Mouse (Mus musculus): ENCODE data around the gene Mars2.

Mars2 gene

DNA sequence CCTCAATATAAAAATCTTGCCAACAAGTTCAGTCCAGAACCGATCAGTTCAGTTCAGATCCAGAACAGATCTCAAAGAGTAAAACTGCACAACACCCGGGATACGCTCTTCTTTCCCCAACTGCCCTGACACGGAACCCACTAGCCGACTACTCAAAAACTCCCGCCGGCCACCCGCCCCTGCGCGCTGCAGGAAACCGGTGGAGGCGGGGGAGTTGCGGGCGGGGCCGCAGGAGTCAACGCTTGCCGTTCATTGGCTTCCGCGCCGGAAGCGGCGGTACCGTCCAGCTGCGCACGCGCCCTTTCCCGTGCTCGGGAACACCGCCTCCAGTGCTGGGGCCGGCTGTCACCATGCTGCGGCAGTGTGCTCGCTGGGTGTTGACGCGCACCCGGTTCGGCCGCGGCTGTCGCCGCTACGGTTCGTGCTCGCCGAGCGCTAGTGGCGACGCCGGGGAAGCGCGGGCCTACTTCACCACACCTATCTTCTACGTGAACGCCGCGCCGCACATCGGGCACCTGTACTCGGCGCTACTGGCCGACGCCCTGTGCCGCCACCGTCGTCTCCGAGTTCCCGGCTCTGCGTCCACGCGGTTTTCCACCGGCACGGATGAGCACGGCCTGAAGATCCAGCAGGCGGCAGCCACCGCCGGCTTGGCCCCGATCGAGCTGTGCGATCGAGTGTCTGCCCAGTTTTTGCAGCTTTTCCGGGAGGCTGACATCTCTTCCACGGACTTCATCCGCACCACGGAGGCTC lies at the start of gene Mars2:
Mars2 (plus strand) TSS at position 288 of the 753 bp plus-strand sequence.
- DNase-seq (ENCODE audit: extremely low spot score), result peak; percentile 92

DNA sequence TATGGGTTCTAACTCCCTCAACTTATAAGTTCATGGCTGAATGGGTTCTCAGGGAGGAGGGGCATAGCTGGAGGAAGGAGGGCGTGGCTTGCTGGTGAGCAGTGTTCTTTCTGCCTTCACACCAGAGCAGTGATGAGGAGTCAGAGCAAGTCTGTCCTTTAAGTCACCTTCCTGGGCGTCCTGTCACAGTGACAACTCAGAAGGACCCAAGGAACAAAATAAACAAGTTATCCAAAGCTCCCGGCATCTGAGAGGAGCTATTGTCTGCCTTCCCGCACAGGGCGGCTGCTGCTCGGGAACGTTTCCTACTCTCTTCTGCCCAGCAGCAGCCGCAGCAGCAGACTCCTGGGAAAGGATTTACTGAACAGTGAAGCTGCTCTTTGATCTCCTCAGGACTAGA lies 45.0 kb upstream of the Mars2 start:
- DNase-seq (ENCODE audit: extremely low spot score), result peak; percentile 39

DNA sequence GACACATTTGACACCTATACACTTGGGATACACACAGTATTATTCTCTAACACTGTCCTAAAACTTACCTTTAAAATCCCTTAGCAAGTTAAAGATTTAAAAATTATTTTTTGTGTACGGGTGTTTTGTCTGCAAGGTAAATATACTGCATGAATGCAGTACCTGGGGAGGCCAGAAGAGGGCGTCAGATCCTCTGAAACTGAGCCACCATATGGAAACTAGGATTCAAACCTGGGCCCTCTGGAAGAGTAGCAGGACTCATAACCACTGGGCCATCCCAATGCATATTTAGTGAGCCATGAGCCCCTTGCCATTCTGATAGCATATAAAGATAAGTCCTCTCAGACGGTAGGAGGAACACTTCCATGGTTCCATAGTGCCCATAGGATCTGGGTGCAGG lies 44.2 kb upstream of the Mars2 start:
- no peak for DNase-seq (ENCODE audit: extremely low spot score)

DNA sequence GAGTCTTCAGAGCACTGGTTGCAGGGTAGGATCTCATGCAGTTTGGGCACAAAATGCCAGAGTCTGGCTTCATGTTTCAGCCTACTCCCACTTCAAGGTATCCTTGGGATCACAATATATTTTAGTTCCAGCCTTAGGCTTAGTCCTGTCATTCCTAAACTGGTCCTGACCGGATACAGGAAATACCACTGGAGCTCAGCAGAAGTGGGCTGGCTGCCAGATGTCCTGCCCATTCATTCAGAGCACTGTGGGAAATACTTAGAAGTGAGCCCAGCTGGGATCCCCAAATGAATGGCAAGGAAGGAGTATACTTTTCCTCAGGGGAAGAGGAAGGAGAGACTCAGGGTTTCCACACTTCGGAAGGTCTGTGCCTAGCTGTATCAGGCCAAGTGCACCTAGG lies 43.7 kb upstream of the Mars2 start:
- no peak for DNase-seq (ENCODE audit: extremely low spot score)

DNA sequence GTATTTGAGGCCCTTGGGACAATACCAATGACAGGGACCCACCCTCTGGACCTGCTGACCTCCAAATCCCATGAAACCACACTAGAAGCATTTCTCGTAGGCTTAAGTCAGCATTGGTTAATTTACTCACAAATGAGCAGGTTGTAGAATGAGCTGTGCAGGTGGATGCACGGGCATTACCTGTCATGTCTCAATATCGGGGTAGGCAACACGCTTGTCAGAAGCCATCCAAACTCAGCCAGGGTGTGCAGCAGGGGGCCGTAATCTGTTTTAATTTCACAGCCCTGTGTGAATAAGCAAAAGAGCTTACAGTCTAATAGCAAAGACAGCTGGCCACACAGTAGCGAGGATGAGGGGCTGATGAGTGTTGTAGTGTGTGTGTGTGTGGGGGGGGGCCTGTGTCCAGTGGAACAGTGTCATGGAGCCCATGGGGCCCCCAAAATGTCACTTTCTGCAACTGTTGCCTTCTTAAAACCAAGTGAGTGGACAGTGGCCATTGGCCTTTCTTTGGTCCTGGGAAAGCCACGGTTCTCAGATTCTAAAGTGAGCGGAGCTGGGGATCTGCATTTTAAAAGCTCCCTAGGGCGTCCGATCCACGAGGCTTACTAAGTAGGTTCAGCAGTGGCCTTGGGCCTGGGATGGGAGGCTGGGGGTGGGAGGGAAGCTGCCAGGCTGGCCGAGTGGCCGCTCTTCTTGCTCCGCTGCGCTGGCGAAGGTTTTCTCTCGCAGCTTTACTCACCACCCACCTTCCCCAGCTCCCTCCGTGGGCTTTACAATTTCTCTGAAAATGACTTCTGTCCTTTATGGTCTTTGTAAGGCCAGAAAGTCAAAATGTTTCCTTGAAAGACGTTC lies 42.7 kb upstream of the Mars2 start:
- no peak for DNase-seq (ENCODE audit: extremely low spot score)

DNA sequence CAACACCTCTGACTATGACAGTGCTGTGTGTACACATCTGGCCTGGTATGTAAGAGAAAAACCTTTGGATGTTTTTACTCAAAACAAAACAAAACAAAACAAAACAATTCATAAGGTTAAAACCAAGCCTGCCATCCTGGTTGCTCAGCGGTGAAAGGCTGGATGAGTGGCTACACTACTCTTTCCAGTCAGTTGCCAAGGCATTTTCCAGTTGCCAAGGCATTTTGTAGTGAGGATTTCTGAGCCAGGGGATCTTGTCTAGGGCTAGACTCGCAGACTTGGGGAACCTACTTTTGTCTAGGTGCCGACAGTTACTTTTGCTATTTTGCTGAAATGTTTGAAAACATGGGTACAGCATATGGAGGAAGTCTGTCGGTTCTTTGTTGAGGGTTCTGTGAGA lies 42.0 kb upstream of the Mars2 start:
- no peak for DNase-seq (ENCODE audit: extremely low spot score)

DNA sequence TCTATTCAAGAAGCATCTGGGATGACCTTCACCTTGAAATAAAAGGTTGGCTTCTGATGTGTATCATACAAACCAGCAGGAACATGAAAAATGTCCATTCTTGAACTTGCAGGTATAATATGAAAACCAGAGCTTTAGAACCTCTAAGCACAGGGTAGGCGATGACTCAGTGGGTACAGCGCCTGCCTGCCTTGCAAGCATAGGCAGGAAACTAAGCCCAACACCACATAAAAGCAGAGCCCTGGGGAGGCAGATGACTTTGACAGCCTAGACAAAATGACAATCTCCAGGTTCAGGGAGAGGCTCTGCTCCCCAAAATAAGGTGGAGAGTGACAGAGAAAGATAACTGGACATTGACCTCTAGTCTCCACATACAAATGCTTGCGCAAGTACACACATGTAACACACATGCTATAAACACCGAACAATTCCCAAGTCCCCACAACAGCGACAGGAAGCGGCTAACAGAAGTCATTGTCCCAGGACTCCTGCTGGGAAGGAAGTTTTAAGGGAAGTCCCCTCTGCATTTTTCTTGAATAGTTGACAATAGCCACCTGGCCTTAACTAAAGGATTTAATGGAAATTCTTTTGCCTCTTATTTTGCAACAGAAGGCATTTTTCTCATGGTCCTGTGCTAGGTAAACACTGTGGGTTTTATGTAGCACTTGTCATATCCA lies 40.5 kb upstream of the Mars2 start:
- DNase-seq (ENCODE audit: extremely low spot score), result no peak

DNA sequence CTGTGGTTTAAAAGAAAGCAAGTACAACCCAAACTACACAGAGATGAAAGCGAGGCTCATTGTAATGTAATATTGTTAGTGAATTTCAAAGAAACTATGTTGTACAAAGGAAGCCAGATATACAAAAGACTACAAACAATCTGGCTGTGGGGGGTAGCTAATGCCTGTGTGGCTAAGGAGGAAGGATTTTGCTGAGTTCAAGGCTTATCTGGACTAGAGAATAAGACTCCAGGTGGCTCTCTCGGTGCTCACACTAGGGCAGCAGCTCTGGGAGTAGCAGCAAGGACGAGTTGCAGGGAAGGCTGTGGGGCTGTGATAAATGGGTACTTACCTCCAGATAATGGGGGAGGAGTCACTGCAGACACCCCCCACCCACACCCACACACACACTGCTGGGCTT lies 38.3 kb upstream of the Mars2 start:
- DNase-seq (ENCODE audit: extremely low spot score), result no peak

DNA sequence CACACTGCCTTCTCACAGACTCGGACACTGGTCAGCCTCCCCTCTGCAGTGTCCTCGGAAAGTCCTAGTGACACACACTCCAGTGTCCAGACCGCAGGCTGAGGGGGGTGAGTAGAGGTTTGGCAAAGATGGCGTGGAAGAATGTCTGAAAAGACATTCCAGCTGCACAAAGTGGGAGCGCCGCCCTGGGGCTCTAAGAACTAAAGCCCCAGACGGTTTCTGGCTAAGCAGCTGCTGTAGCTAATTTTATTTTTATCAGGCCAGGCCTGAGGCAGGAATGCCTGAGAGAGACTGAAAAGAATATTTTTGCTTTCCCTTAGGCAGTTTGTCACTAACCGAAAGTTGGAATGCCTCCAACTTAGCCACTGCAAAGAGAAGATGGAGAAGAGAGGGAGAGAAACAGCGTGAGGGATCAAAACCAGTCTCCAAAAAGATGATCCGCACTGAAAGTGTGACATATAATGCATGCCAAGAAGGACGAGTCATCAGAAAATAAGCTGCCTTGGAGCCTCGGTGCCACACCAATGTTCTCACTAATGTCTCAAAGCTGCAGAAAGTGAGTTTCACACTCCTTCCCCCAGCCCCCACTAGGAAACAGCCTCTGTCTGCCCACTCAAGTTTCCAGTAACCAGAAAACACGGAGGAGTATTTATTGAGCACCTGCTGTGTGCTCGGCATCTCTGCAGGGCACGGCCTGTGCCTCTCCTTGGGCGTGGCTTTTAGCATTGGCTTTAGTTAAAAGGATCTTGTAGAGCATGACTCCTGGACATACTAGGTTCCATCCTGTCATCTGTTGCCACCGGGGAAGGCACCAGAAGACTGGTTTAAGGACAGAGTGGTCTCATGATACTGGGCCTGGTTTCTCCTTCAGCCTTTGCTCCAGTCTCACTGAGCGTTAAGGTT lies 34.9 kb upstream of the Mars2 start:
- DNase-seq (ENCODE audit: extremely low spot score), result no peak

DNA sequence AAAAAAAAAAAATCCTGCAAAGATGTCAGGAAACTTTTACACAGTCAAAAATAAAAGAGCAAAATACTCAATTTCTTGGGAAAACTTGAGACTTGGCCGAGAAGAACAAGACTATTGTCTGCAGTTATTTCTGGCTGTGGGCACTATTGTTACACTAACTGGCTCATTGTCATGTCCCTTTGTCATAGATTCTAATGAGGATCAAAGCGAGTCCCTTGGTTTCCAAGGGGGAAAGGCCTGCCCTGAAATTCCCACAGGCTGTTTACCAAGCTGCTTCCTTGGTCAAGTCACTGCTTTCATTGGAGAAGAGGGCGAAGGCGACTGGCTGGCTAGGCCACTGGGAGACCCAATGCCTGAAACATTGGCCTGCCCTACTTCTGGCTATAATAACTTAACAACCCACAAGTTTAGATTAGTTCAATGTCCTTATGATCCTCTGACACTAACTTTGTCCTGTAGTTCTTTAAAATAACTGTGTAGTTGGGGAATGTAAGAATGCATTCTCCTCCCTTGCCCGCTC lies 31.1 kb upstream of the Mars2 start:
- DNase-seq (ENCODE audit: extremely low spot score), result no peak

DNA sequence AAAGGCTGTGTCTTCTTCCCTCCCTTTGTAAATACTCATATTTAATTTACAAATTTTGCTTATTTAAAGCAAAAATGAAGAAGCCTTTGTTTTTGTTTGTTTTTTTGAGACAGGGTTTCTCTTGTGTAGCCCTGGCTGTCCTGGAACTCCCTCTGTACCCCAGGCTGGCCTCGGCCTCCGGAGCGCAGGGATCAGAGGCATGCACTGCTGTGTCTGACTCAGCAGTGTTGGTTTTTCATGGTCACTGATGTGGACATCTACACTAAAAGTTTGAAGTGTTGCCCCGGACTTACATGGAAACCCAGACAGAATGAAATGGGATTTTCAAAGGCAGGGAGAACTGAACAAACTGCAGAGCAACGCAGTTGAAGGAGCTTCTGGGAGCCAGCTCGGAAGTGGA lies 29.4 kb upstream of the Mars2 start:
- DNase-seq (ENCODE audit: extremely low spot score), result no peak

DNA sequence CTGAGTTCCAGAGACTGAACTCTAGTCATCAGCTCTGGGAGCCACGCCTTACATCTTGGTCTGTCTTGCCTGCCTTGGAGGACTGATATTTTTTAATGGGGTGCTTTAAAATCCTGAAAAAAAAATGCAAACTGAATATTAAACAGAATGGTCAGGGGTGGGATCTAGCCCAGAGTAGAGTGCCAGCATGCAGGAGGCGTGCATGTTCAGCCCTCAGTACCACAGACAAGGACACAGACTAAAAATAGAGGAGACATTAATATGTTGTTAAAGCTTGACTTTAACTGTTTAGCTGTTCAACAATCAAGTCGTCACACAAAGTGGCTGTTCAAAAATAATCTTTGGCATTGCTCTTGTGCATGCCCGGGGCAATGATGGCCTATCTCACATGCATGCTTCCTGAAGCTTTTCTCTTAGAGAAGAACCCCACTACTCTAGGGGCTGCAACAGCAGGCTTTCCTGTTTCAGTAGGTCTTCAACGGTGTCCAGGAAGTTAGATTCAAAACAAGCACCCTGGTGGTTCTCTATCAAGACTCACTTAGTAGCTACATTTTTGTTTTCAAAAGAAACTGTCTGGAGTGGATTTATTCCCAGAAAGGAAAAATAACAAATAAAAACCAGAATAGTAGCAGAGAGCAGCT lies 28.4 kb upstream of the Mars2 start:
- no peak for DNase-seq (ENCODE audit: extremely low spot score)

DNA sequence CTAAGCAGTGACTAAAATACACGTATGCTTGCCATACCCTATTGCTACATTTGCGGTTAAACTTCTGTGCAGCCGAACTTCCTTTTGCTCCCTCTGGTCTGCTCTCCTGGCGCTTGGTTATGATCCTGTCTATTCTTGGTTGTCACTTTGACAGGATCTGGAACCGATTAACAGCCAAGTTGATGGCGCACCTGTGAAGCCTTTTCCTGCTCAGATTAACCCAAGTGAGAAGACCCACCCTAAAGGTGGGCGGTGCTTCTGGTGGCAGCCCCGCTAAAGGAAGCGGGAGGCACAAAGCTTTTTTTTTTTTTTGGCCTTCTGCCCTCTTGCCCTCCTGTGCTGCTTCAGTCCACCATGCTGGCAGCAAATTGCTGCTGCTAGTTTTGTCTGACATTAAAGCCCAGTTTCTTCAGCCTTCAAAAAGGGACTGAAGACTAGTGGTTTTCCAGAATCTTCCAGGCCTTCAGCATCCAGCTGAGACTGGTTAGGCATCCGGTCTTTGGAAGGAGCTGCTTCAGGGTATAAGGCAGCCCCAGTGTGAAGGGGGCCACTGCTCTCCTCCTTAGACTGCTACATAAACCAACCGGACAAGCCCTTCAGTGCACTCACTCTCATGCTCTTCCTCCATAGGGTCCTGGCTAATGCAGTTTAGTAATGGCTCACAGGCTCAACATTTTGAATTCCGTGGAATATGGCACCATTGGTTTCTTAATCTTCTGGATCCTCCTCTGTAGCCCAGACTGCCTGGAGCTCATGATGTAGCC lies 26.6 kb upstream of the Mars2 start:
- DNase-seq (ENCODE audit: extremely low spot score), result no peak

DNA sequence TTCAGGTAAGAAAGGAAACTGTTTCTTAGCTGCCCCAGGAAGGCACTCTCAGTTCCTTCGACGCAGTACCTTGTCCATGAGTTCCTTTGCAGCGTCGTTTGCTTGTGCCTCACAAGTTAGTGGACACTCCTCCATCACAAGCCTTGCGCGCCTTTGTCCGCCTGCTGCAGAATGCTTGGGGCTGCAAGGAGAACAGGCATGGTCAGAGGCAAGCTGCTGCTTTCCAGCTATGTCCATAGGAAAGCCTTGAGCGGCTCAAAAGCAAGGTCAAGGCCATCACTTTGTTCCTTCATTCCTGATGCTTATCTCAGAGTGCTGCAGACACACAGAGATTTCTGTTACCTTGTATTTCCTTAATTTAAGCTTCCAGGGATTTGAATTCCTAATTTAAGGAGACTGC lies 25.9 kb upstream of the Mars2 start:
- no peak for DNase-seq (ENCODE audit: extremely low spot score)

DNA sequence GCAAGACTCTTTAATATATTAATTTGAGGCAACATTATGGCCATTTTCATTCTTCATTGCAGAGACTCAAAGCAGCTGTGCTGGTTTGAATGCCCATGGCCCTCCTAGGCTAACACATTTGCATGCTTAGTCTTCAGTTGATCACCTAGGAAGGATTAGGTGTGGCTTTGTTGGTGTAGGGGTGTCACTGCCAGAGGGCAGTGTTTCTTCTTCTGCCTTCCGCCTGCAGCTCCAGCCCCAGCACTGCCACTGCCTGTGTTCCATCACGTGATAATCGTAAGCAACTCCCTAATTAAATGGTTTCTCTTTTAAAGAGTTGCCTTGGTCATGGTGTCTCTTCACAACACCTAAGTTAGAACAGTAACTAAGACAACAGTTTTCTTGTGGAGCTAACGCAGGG lies 24.2 kb upstream of the Mars2 start:
- DNase-seq (ENCODE audit: extremely low spot score), result no peak

DNA sequence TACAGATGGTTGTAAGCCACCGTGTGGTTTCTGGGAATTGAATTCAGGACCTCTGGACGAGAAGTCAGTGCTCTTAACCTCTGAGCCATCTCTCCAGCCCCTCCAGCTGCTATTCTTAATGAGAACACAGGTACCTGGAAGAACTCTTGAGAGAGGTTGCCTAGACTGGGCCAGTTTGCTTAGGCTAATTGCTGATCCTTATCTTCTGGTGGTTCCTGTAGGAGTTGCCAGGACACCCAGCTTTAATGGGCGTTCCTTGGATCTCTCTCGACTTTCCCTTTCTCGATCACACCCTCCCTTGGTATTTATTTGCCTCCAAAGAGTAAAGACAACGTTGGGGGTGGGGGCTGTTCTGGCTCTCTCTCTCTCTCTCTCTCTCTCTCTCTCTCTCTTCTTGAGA lies 23.5 kb upstream of the Mars2 start:
- no peak for DNase-seq (ENCODE audit: extremely low spot score)

DNA sequence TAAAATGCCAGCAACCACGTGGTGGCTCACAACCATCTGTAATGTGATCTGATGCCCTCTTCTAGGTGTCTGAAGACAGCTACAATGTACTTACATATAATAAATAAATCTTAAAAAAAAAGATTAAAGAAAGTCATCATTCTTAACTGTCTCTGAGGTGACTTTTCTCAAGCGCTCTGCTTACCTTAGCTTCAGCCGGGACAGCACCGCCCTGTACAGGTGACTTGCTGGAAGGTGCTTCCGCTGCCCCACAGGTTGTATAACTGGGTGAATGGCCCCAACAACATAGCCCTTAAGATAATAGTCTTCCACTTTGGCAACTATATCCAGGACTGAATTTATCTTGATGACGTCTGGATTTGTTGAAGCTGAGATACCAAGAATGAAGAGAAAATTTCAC lies 23.0 kb upstream of the Mars2 start:
- DNase-seq (ENCODE audit: extremely low spot score), result no peak

DNA sequence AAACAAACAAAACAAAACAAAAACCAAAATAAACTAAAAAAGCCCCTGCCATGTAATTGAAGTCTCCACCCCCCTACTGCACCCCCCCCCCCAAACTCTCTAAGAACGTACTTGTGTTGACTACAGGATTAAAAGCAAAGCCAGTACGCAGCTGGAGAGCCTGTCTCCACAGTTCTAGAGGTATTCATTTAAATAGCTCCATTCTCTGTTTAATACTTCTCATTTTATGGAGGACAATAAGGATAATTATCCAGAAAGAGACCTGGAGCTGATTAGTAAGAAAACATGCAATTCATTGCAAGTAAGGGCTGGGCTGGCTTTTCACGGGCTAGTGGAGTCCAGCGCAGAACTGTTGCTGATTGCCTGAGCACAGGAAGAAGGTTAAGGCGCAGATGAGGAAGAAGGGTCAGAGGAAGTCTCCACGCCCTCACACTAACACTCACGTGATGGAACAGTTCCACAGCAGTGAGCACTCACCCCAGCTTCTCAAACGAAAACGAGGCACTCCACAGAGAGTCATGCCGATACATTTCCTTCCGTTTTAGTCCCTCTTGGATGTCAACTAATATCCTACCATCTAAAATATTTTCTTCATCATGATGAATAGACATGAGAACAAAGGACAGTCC lies 21.7 kb upstream of the Mars2 start:
- DNase-seq (ENCODE audit: extremely low spot score), result no peak

DNA sequence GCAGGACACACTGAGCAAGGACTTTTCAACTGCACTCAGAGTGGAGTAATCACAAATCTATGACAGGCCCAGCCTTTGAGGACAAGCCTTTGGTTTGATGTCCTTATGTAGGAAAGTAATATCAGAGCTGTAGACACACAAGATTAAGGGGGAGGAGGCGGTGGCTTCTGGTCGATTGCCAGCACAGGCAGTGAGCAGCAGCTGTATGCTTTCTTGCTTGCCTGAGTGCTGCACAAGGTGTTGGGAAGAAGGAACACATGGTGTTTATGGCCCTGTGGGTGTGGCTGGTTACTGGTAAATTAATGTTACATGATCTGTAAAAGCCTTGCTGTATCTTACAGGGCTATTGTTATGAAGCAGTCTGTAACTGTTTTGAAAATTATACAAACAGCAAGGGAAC lies 19.8 kb upstream of the Mars2 start:
- DNase-seq (ENCODE audit: extremely low spot score), result no peak

DNA sequence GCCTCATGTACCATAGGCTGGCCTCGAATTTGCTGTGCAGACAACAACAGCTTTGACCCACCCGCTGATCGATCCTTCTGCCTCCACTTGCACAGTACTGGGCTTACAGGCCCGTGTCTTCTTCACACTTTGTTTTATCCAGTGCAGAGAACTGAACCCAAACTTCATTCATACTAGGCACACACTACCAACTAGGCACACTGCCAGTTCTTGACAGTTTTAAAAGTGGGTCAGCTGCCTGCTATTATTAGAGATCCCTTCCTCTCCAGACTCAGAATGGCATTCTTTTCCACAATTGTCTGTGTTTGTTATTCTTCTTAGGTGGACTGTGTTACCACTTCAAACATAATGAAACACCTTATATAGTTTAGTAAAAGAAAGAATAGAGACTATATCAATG lies 15.6 kb upstream of the Mars2 start:
- no peak for DNase-seq (ENCODE audit: extremely low spot score)
